Mouse (Mus musculus) liver, embryonic 13.5 days (tissue): ENCODE results near the gene Sspo. TPM values are rescaled to one million over a fixed set of nuclear protein-coding genes. Genes with fewer than 3 reads are reported as not detected.
"Not testable (repeated sequence)": the region's sequence is repeated elsewhere in the genome, so short reads cannot be mapped to it uniquely, and the experiment has no call there.

ENCODE experiments used
- ATAC-seq: fragments of 200-750 bp; cut with Nextera tagmentation; 2 replicates; pipeline ENCODE4 v1.8.0; 2017; ENCODE audit warnings: low read depth, mild to moderate bottlenecking, moderate number of reproducible peaks, moderate library complexity
- DNase-seq: peaks from one replicate; pipeline ENCODE4 v3.0.0; 2022
- H3K27ac ChIP-seq: fragments of 300-500 bp; sonication (generic); 2 replicates; pipeline ENCODE4 v1.5.1; 2015; ENCODE audit warnings: moderate library complexity, mild to moderate bottlenecking, inconsistent platforms
- H3K27me3 ChIP-seq: fragments of 300-500 bp; sonication (generic); 2 replicates; pipeline ENCODE4 v1.6.1; 2015; ENCODE audit warnings: mild to moderate bottlenecking, inconsistent platforms
- H3K36me3 ChIP-seq: fragments of 300-500 bp; sonication (generic); 2 replicates; pipeline ENCODE4 v1.6.1; 2015; ENCODE audit warnings: mild to moderate bottlenecking, inconsistent platforms
- H3K4me1 ChIP-seq: fragments of 300-500 bp; sonication (generic); replicated peaks from 2 replicates; pipeline ENCODE4 v1.6.1; 2015; ENCODE audit warnings: inconsistent platforms
- H3K4me2 ChIP-seq: fragments of 300-500 bp; sonication (generic); 2 replicates; pipeline ENCODE4 v1.6.1; 2015; ENCODE audit warnings: inconsistent platforms, mild to moderate bottlenecking, moderate library complexity
- H3K4me3 ChIP-seq: fragments of 300-500 bp; sonication (generic); replicated peaks from 2 replicates; pipeline ENCODE4 v1.5.1; 2015; ENCODE audit warnings: mild to moderate bottlenecking, inconsistent platforms
- H3K9ac ChIP-seq: fragments of 300-500 bp; sonication (generic); 2 replicates; pipeline ENCODE4 v1.6.1; 2015; ENCODE audit warnings: mild to moderate bottlenecking, inconsistent platforms
- H3K9me3 ChIP-seq: fragments of 300-500 bp; sonication (generic); replicated peaks from 2 replicates; pipeline ENCODE4 v1.6.1; 2016; ENCODE audit warnings: inconsistent platforms
- WGBS: fragments of 180-500 bp; shearing (Covaris S2); methylation state at CpG from one replicate; pipeline ENCODE4 v1.1.7; 2015; ENCODE audit not compliant: insufficient replicate concordance; 5-methylcytosine and 5-hydroxymethylcytosine counted together
- polyA plus RNA-seq: library from polyadenylated mRNA; unstranded; fragments of >200 nt; fragmentation: Nextera tagmentation; extraction: Ambion mirVana; gene quantifications from 2 replicates; pipeline ENCODE4 v1.2.1, GENCODE M21; 2015

Gene Sspo
- polyA plus RNA-seq, 1 experiment from 2014 or later: 0.08 TPM

GRCm38 (mm10) chr6:48493136-48493730, 45.2 kb downstream of the Sspo start:
- Histone ChIP-seq H3K4me2 (no peak overlapping the region), H3K27me3 (no peaks in the 10 kb centered on the region), H3K36me3 (no peaks in the 10 kb centered on the region), H3K4me1 (no peaks in the 10 kb centered on the region), H3K9me3 (no peaks in the 10 kb centered on the region), H3K9ac (no peak overlapping the region), H3K27ac (no peak overlapping the region), H3K4me3 (no peak overlapping the region)
- WGBS: 31% methylated on average over 8 of the region's 8 CpGs
- ATAC-seq (no peak), DNase-seq (no peak)

GRCm38 (mm10) chr6:48497521-48497920, 49.5 kb downstream of the Sspo start:
- H3K4me2 ChIP-seq: no peak overlapping the region
- 81% methylated on average over 4 of the region's 4 CpGs for WGBS
- H3K27me3 ChIP-seq: no peaks in the 10 kb centered on the region
- no peak overlapping the region for H3K27ac ChIP-seq
- H3K4me1 ChIP-seq: no peaks in the 10 kb centered on the region
- DNase-seq: no peak
- no peaks in the 10 kb centered on the region for H3K36me3 ChIP-seq
- no peak overlapping the region for H3K4me3 ChIP-seq
- H3K9ac ChIP-seq: no peak overlapping the region
- H3K9me3 ChIP-seq: no peaks in the 10 kb centered on the region
- no peak for ATAC-seq

- 6% methylated on average over 2 of the region's 2 CpGs for WGBS
- no peaks in the 10 kb centered on the region for H3K36me3 ChIP-seq
- H3K27ac ChIP-seq: no peak overlapping the region
- H3K9me3 ChIP-seq: no peaks in the 10 kb centered on the region
- H3K4me2 ChIP-seq: peak overlapping the region; percentile 75
- H3K27me3 ChIP-seq: no peaks in the 10 kb centered on the region
- ATAC-seq (peak; percentile 62), DNase-seq (no peak)
- peak overlapping the region; percentile 67 for H3K4me3 ChIP-seq
- peaks cover 7% of the 10 kb centered on the region; the same call in 1 of the 2 replicates for H3K4me1 ChIP-seq
- peak overlapping the region; percentile 71; the same call in 1 of the 2 replicates for H3K9ac ChIP-seq
Measured at GRCm38 (mm10) chr6:48503847-48504240, 55.8 kb downstream of the Sspo start.

GRCm38 (mm10) chr6:48504241-48504854, 56.3 kb downstream of the Sspo start:
- H3K9ac ChIP-seq: peak overlapping the region; percentile 71
- peaks cover 7% of the 10 kb centered on the region; the same call in 1 of the 2 replicates for H3K4me1 ChIP-seq
- no peak overlapping the region for H3K27ac ChIP-seq
- ATAC-seq: peak; percentile 89
- WGBS: under 1% methylated on average over 26 of the region's 26 CpGs
- H3K27me3 ChIP-seq: no peaks in the 10 kb centered on the region
- no peaks in the 10 kb centered on the region for H3K36me3 ChIP-seq
- H3K4me3 ChIP-seq: peak overlapping the region; percentile 67
- no peaks in the 10 kb centered on the region for H3K9me3 ChIP-seq
- peak overlapping the region; percentile 75 for H3K4me2 ChIP-seq
- peak; percentile 52 for DNase-seq

- no peak overlapping the region for H3K9ac ChIP-seq
- no peaks in the 10 kb centered on the region for H3K27me3 ChIP-seq
- ATAC-seq (no peak), DNase-seq (no peak)
- peaks cover 7% of the 10 kb centered on the region; the same call in 1 of the 2 replicates for H3K4me1 ChIP-seq
- WGBS: 38% methylated on average over 4 of the region's 4 CpGs
- H3K4me3 ChIP-seq: no peak overlapping the region
- no peaks in the 10 kb centered on the region for H3K9me3 ChIP-seq
- peaks cover 12% of the 10 kb centered on the region for H3K36me3 ChIP-seq
- no peak overlapping the region for H3K4me2 ChIP-seq
- H3K27ac ChIP-seq: no peak overlapping the region
Measured at GRCm38 (mm10) chr6:48508087-48508486, 60.1 kb downstream of the Sspo start.

- peaks cover 18% of the 10 kb centered on the region for H3K36me3 ChIP-seq
- H3K9me3 ChIP-seq: no peaks in the 10 kb centered on the region
- no peaks in the 10 kb centered on the region for H3K4me1 ChIP-seq
- H3K27ac ChIP-seq: no peak overlapping the region
- ATAC-seq: no peak
- H3K9ac ChIP-seq: no peak overlapping the region
- DNase-seq: no peak
- H3K27me3 ChIP-seq: no peaks in the 10 kb centered on the region
- H3K4me3 ChIP-seq: no peak overlapping the region
- H3K4me2 ChIP-seq: no peak overlapping the region
- WGBS: 36% methylated on average over 4 of the region's 4 CpGs
Measured at GRCm38 (mm10) chr6:48510426-48510825, 62.4 kb downstream of the Sspo start.

GRCm38 (mm10) chr6:48511861-48512260, 63.8 kb downstream of the Sspo start:
- no peaks in the 10 kb centered on the region for H3K9me3 ChIP-seq
- peaks cover 31% of the 10 kb centered on the region for H3K36me3 ChIP-seq
- no peak for DNase-seq
- no peak overlapping the region for H3K4me2 ChIP-seq
- WGBS: 43% methylated on average over 7 of the region's 7 CpGs
- H3K9ac ChIP-seq: no peak overlapping the region
- no peaks in the 10 kb centered on the region for H3K27me3 ChIP-seq
- no peak overlapping the region for H3K27ac ChIP-seq
- no peak for ATAC-seq
- H3K4me3 ChIP-seq: no peak overlapping the region
- H3K4me1 ChIP-seq: no peaks in the 10 kb centered on the region

DNA sequence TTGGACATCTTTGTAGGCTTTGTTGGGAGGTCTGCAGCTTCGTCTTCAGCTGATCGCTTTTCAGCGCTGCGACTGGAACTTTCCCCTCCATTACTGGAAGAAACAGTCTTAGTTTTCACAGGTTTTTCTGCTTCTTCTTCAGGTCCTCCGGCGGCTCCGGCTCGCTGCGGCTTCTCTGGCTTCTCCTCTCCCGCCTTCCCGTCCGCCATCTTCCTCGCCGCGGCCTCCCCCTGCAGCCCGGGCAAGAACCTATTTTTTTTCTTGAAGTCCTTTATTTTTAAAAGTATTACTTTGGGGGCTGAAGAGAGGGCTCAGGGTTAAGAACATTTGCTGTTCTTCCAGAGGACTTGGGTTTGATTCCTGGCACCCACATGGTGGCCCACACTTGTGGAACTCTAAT, 76.9 kb downstream of the Sspo start:
- not testable (repeated sequence) for H3K27me3 ChIP-seq, H3K9ac ChIP-seq, H3K4me1 ChIP-seq, H3K4me3 ChIP-seq, H3K9me3 ChIP-seq, DNase-seq, H3K36me3 ChIP-seq, ATAC-seq, H3K4me2 ChIP-seq, H3K27ac ChIP-seq
- 88% methylated on average over 16 of the region's 16 CpGs for WGBS

- Histone ChIP-seq H3K36me3 (no peaks in the 10 kb centered on the region), H3K27ac (no peak overlapping the region), H3K9ac (no peak overlapping the region), H3K4me2 (no peak overlapping the region), H3K4me3 (no peak overlapping the region), H3K27me3 (no peaks in the 10 kb centered on the region), H3K4me1 (no peaks in the 10 kb centered on the region; the same call in 1 of the 2 replicates), H3K9me3 (no peaks in the 10 kb centered on the region)
- 74% methylated on average over 9 of the region's 9 CpGs for WGBS
- DNase-seq (no peak), ATAC-seq (no peak)
Measured at GRCm38 (mm10) chr6:48527901-48528300, 79.9 kb downstream of the Sspo start.

DNA sequence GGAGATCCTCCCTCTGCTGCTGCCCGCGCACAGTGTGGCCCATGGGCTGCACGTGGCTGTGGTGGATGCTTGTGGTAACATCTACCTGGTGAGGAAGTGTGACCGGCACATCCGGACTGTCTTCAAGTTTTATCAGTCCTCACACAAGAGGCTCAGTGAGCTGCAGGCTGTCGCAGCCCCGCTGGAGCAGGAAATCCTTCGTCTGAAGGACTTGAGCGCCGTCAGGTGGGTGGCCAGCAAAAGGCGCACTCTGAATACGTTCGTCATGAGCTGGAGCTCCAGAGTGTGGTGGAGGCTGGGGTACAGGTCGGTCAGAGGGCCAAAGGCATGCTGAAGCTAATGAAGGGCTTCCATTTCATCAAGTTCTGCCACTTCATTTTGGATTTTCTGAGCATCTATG, 81.2 kb downstream of the Sspo start:
- Histone ChIP-seq H3K9me3 (no peaks in the 10 kb centered on the region), H3K27ac (no peak overlapping the region), H3K36me3 (no peaks in the 10 kb centered on the region), H3K4me2 (no peak overlapping the region), H3K4me3 (no peak overlapping the region), H3K4me1 (no peaks in the 10 kb centered on the region; the same call in 1 of the 2 replicates), H3K9ac (no peak overlapping the region), H3K27me3 (no peaks in the 10 kb centered on the region)
- no peak for DNase-seq
- ATAC-seq: no peak
- WGBS: 39% methylated on average over 14 of the region's 14 CpGs

DNA sequence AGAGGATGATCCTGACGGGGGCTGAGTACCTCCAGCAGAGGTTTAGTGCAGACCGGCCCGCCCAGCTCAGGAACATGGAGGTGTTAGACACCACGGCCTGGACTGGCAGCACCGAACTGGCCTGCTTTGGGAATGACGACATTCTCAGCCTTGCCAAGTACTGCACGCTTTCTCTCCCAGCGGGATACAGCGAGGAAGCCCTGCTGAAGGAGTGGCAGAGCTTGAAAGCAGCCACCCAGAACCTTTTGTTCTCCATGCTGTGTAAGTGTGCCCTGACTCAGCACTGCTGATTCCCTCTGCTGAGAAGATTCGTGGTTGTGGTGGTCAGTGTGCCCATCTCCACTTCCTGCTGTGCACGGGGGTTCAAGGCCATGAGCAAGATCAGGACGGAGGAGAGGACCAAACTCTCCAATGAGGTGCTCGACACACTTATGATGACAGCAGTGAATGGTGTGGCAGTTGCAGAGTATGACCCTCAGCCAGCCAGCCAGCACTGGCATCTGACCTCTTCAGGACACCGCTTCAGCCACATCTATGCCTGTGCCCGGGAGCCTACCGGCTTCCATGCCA, 81.9 kb downstream of the Sspo start:
- Histone ChIP-seq H3K4me1 (no peaks in the 10 kb centered on the region; the same call in 1 of the 2 replicates), H3K27ac (no peak overlapping the region), H3K9me3 (no peaks in the 10 kb centered on the region), H3K36me3 (no peaks in the 10 kb centered on the region), H3K27me3 (no peaks in the 10 kb centered on the region), H3K9ac (no peak overlapping the region), H3K4me2 (no peak overlapping the region), H3K4me3 (no peak overlapping the region)
- no peak for DNase-seq
- WGBS: 66% methylated on average over 16 of the region's 16 CpGs
- ATAC-seq: no peak
